Mouse (Mus musculus) CH12.LX (cell line): ENCODE results near the gene Ccdc146. TPM values are rescaled to one million over a fixed set of nuclear protein-coding genes. Genes with fewer than 3 reads are reported as not detected.

Experiments used
- DNase-seq: peaks from one replicate; pipeline ENCODE4 v3.0.0-alpha.2; 2013; ENCODE audit errors: extremely low read depth
- H3K27ac ChIP-seq: 2 replicates; pipeline ENCODE4 v1.5.1; 2012; ENCODE audit warnings: low read depth, mild to moderate bottlenecking, control low read depth, moderate library complexity; ENCODE audit not compliant: insufficient read depth
- H3K27me3 ChIP-seq: replicated peaks from 2 replicates; pipeline ENCODE3; 2012; ENCODE audit warnings: inconsistent platforms
- H3K36me3 ChIP-seq, 2 experiments: replicated peaks in 1 of 2; 2 replicates each; pipeline versions ENCODE3 to v1.6.1; 2012; ENCODE audit warnings: inconsistent platforms in 1 of 2, low read length in 1 of 2, mild to moderate bottlenecking in 1 of 2, mixed read lengths in 1 of 2, moderate library complexity in 1 of 2; ENCODE audit not compliant: control insufficient read depth in 1 of 2, insufficient read depth in 1 of 2
- H3K4me1 ChIP-seq, 2 experiments: 2 replicates each; pipeline ENCODE4 v1.6.1; 2012; ENCODE audit warnings: inconsistent platforms in 1 of 2, moderate library complexity in 1 of 2; ENCODE audit not compliant: insufficient read depth in 2 of 2, control insufficient read depth in 1 of 2
- H3K4me2 ChIP-seq: 2 replicates; pipeline ENCODE4 v1.6.1; 2012; ENCODE audit warnings: low read depth, mild to moderate bottlenecking, control low read depth; ENCODE audit not compliant: poor library complexity, insufficient read depth, severe bottlenecking
- H3K4me3 ChIP-seq, 3 experiments: fragments of 150-350 bp in 1 of 3; sonication (generic) in 1 of 3; replicated peaks in 1 of 3; 2 replicates each; pipeline versions ENCODE3 to v1.5.1; 2011 to 2012; ENCODE audit warnings: low read depth in 2 of 3, low read length in 2 of 3, mild to moderate bottlenecking in 2 of 3, moderate library complexity in 2 of 3, control low read depth in 1 of 3, improper control_type of control experiment in 1 of 3, inconsistent platforms in 1 of 3, mixed read lengths in 1 of 3; ENCODE audit not compliant: poor library complexity in 1 of 3
- H3K79me2 ChIP-seq: replicated peaks from 2 replicates; pipeline ENCODE4 v1.6.1; 2012; ENCODE audit warnings: mild to moderate bottlenecking, moderate library complexity; ENCODE audit not compliant: control insufficient read depth, poor library complexity, insufficient read depth, severe bottlenecking; ENCODE audit errors: extremely low read depth
- H3K9ac ChIP-seq: 2 replicates; pipeline ENCODE4 v1.6.1; 2012; ENCODE audit warnings: low read depth, mild to moderate bottlenecking, control low read depth, moderate library complexity; ENCODE audit not compliant: insufficient read depth
- H3K9me3 ChIP-seq: replicated peaks from 2 replicates; pipeline ENCODE3; 2012; ENCODE audit warnings: low read length, inconsistent platforms, mixed read lengths
- BHLHE40 ChIP-seq: IDR thresholded peaks from 2 replicates; pipeline ENCODE4 v1.6.1; 2011; ENCODE audit warnings: mild to moderate bottlenecking, low read depth, low read length, improper control_type of control experiment
- E2F4 ChIP-seq: IDR thresholded peaks from 2 replicates; pipeline ENCODE4 v1.6.1; 2011; ENCODE audit warnings: low read depth, low read length, improper control_type of control experiment; ENCODE audit not compliant: insufficient replicate concordance
- ELF1 ChIP-seq: IDR thresholded peaks from 2 replicates; pipeline ENCODE4 v1.6.1; 2014; ENCODE audit warnings: low read depth, mild to moderate bottlenecking, inconsistent platforms, low read length, improper control_type of control experiment
- EP300 ChIP-seq: IDR thresholded peaks from 2 replicates; pipeline ENCODE4 v1.6.1; 2011; ENCODE audit warnings: low read length, improper control_type of control experiment
- GABPA ChIP-seq: IDR thresholded peaks from 2 replicates; pipeline ENCODE4 v1.6.1; 2012; ENCODE audit warnings: low read depth, low read length, improper control_type of control experiment, inconsistent platforms; ENCODE audit not compliant: insufficient replicate concordance
- JUND ChIP-seq: conservative IDR thresholded peaks from 2 replicates; pipeline ENCODE4 v1.6.1; 2011; ENCODE audit warnings: low read depth, low read length, improper control_type of control experiment
- KAT2A ChIP-seq: IDR thresholded peaks from 2 replicates; pipeline ENCODE4 v1.6.1; 2012; ENCODE audit warnings: low read length, improper control_type of control experiment, inconsistent platforms; ENCODE audit not compliant: insufficient replicate concordance
- MAX ChIP-seq: IDR thresholded peaks from 2 replicates; pipeline ENCODE4 v1.6.1; 2011; ENCODE audit warnings: low read length, improper control_type of control experiment
- MXI1 ChIP-seq: IDR thresholded peaks from 2 replicates; pipeline ENCODE4 v1.6.1; 2011; ENCODE audit warnings: mild to moderate bottlenecking, low read depth, low read length, improper control_type of control experiment
- RCOR1 ChIP-seq: conservative IDR thresholded peaks from 2 replicates; pipeline ENCODE4 v1.6.1; 2012; ENCODE audit warnings: low read depth, mild to moderate bottlenecking, inconsistent platforms, low read length, improper control_type of control experiment
- SIN3A ChIP-seq: IDR thresholded peaks from 2 replicates; pipeline ENCODE4 v1.6.1; 2012; ENCODE audit warnings: low read length, improper control_type of control experiment, inconsistent platforms
- SMC3 ChIP-seq: IDR thresholded peaks from 2 replicates; pipeline ENCODE4 v1.6.1; 2011; ENCODE audit warnings: low read depth, low read length, improper control_type of control experiment
- TBP ChIP-seq: conservative IDR thresholded peaks from 2 replicates; pipeline ENCODE4 v1.6.1; 2011; ENCODE audit warnings: low read depth, low read length, improper control_type of control experiment
- USF1 ChIP-seq: IDR thresholded peaks from 2 replicates; pipeline ENCODE4 v1.6.1; 2014; ENCODE audit warnings: low read depth, mild to moderate bottlenecking, inconsistent platforms, low read length, improper control_type of control experiment
- dilution Hi-C: fragments of 300-500 bp; cut with MboI; formaldehyde crosslinking; loops from 2 replicates; pipeline ENCODE4 v1.14.3; 2020; ENCODE audit warnings: low sequenced_read_pairs; ENCODE audit not compliant: extremely low pct_unique_long_range_greater_than_20kb, extremely low pct_ligation_motif_present
- in situ Hi-C: fragments of 300-500 bp; cut with MboI; formaldehyde crosslinking; loops from 3 replicates; pipeline ENCODE4 v1.14.3; 2019; ENCODE audit warnings: low sequenced_read_pairs, low pct_ligation_motif_present, low pct_unique_long_range_greater_than_20kb, mixed read lengths
- polyA plus RNA-seq: library from polyadenylated mRNA; unstranded; fragments of >175 nt; gene quantifications from 2 replicates; pipeline ENCODE4 v1.2.1, GENCODE M21; 2012; ENCODE audit warnings: low read depth; ENCODE audit not compliant: insufficient read length
- total RNA-seq, 2 experiments: library from RNA; depleted of rRNA; stranded (reverse); fragments of 300-350 nt in 1 of 2; fragments of >200 nt in 1 of 2; gene quantifications; 2 replicates each; pipeline ENCODE4 v1.2.3; 2012 to 2014

Gene Ccdc146
- total and polyA plus RNA-seq, 3 experiments, result 0.17 to 0.21 TPM; not detected in 1

GRCm38 (mm10) chr5:21257126-21257525 is 167.4 kb downstream of the Ccdc146 start:
- DNase-seq, result no peak
- in situ Hi-C loops, result no loop called here
- H3K9me3 ChIP-seq, result no peaks in the 10 kb centered on the region
- no peaks in the 10 kb centered on the region for H3K79me2 ChIP-seq
- TF ChIP-seq RCOR1, result no peak
- TF ChIP-seq MXI1, result no peak
- no peak for TF ChIP-seq EP300
- TF ChIP-seq GABPA, result no peak
- no peak for TF ChIP-seq TBP
- TF ChIP-seq MAX, result no peak
- TF ChIP-seq JUND, result no peak
- peaks cover 8 to 29% of the 10 kb centered on the region in 2 experiments; a peak in 3 of 4 replicates for H3K4me1 ChIP-seq
- dilution Hi-C loops, result no loop called here
- H3K36me3 ChIP-seq, result peaks cover 0 to 9% of the 10 kb centered on the region in 2 experiments
- no peak overlapping the region for H3K27ac ChIP-seq
- H3K27me3 ChIP-seq, result no peaks in the 10 kb centered on the region
- H3K4me2 ChIP-seq, result no peak overlapping the region
- no peak overlapping the region for H3K9ac ChIP-seq
- H3K4me3 ChIP-seq, result no peak overlapping the region

GRCm38 (mm10) chr5:21255551-21256132 is 168.8 kb downstream of the Ccdc146 start:
- no peak overlapping the region for H3K4me3 ChIP-seq
- 0 out of 2 replicates have a peak, but pooled peaks have one; percentile 26 for TF ChIP-seq ELF1
- TF ChIP-seq BHLHE40, result 0 out of 2 replicates have a peak, but pooled peaks have one; percentile 5
- 0 out of 2 replicates have a peak, but pooled peaks have one; percentile 25 for TF ChIP-seq EP300
- no peak for TF ChIP-seq GABPA
- peak; percentile 45 for DNase-seq

GRCm38 (mm10) chr5:21254731-21255525 is 169.5 kb downstream of the Ccdc146 start:
- dilution Hi-C loops (no loop called here), in situ Hi-C loops (no loop called here)
- TF ChIP-seq USF1, result no peak
- TF ChIP-seq KAT2A, result no peak
- no peak for TF ChIP-seq SIN3A
- no peak for TF ChIP-seq SMC3
- TF ChIP-seq E2F4, result no peak
- Histone ChIP-seq H3K36me3 (peaks cover 0 to 9% of the 10 kb centered on the region in 2 experiments), H3K4me3 (no peak overlapping the region), H3K27ac (no peak overlapping the region), H3K27me3 (no peaks in the 10 kb centered on the region), H3K9ac (no peak overlapping the region), H3K79me2 (no peaks in the 10 kb centered on the region), H3K4me2 (no peak overlapping the region), H3K4me1 (peaks cover 8 to 29% of the 10 kb centered on the region in 2 experiments; a peak in 3 of 4 replicates), H3K9me3 (no peaks in the 10 kb centered on the region)
- DNase-seq, result no peak

More at GRCm38 (mm10) chr5:21255551-21256132, 168.8 kb downstream of the Ccdc146 start:
- Histone ChIP-seq H3K36me3 (peaks cover 0 to 10% of the 10 kb centered on the region in 2 experiments), H3K9ac (no peak overlapping the region), H3K4me1 (peaks cover 8 to 29% of the 10 kb centered on the region in 2 experiments; a peak in 3 of 4 replicates), H3K79me2 (no peaks in the 10 kb centered on the region), H3K9me3 (no peaks in the 10 kb centered on the region), H3K27me3 (no peaks in the 10 kb centered on the region), H3K27ac (peak overlapping the region; percentile 27; the same call in 1 of the 2 replicates), H3K4me2 (no peak overlapping the region; the same call in 1 of the 2 replicates)
- in situ Hi-C loops (no loop called here), dilution Hi-C loops (no loop called here)
